Mouse (Mus musculus) spleen, postnatal 4 days (tissue): ENCODE data around the gene Dcun1d1.

Experiments used
- DNase-seq, 2 experiments: peaks; one replicate each; pipeline ENCODE4 v3.0.0; 2022; ENCODE audit warnings: low spot score in 2 of 2

Dcun1d1 gene

DNA sequence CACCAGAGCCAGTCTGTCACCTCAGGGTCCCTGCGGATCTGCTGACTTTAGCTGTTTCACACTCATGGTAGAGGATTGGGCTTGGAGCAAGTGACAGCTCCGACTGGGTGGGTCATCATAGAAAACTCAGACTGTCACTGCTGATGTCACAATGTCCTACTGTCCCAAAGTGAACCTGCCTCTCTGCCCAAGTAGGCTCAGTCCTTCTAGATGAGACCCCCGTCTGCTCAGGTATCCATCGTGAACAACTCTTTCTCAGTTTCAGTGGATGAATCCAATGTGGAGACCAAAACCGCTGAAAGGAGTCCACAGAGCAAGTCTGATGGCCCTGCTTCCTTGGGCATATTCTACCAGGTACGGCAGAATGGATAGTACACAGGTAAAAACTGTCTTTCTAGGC, at the start of gene Dcun1d1:
Gene Dcun1d1 (minus strand): TSS at position 101 of the 400 bp plus-strand sequence.
- no peak for DNase-seq

DNA sequence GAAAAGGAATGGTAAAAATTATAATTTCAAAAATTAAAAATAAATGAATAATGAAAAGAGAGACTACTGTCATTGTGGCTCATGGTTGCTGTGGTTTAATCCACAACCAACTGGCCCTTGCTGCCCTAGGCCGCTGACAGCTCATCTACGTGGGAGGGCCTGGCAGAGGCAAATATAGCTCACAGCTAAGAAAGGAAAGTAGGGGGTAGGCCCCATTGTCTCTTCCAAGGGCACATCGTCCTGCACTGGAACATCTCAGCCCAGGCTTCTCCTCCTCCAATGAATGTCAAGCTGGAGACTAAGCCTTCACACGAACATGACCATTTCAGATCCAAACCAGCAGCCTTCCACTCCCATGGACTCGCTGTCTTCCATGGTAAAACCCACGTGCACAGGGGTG, 49.0 kb upstream of the Dcun1d1 start:
- DNase-seq: no peak

DNA sequence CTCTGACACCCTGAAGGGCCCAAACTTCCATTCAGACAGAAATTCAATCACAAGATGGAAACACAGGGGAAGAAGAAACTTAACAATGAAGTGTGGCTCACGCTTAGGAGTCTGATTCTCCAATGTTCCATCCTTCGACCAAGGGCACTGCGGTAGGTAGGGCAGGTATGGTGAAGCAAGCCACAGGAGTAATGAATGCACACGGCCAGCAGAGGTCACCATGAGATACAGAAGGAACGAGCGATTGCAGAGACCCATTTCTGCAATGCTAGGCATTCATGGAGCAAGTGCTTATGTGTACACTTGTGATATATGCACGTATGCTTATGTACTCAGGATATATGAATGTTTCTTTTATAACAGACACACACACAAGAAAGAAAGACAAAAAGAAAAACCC, 36.3 kb upstream of the Dcun1d1 start:
- peak in 1 of 2 experiments; percentile 33 for DNase-seq

DNA sequence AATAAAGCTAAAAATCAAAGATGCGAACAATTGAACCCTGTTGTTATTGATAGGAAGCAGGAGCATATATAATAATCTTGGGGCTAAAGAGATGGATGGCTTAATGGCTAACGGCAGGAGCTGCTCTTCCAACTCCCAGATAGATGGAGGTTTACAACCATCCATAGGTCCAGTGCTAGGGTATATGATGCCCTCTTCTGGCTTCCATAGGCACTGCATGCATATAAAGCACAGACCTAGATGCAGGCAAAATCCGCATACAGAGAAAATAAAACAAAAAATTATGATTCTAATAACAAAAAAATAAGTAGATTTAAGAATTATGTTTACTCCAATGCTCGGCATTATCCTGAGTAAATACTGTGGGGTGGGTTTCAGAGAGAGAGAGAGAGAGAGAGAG, 35.7 kb upstream of the Dcun1d1 start:
- DNase-seq: peak in 1 of 2 experiments; percentile 31

DNA sequence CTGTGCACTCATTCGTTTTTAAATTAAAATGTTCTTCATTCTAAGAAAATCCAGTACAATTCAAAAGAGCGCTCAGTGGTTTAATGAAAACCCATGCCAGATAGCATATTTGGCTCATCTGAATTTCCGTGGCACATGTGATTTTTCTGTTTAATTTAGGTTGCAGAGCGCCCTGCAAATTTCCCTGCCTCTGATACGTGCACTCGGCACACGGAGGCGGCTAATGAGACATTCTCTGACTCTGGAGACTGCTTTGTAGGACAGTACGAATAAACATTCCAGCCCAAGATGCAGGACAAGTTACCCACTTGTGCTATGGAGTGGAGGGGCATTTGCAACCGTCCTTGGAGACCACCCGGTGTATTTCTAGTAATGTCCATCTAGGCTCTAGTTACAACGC, 33.9 kb upstream of the Dcun1d1 start:
- DNase-seq: no peak

DNA sequence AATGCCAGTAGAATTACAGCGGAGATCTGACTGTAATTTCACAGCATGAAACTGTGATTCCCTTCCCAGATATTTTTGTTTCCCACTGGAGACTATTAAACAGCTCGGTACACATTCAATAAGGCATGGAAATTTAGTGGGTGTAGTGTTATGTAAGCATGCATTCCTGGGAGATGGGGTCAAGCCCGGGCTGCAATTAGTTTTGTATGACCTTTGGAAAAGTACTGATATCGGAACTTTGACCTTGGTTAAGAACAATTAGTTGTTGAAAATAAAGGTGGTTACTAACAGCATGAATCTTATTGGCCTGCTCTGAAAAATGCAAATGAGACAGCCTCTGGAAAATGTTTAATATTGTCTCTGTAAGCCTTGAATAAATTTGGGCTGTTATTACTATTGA, 33.2 kb upstream of the Dcun1d1 start:
- DNase-seq: no peak

DNA sequence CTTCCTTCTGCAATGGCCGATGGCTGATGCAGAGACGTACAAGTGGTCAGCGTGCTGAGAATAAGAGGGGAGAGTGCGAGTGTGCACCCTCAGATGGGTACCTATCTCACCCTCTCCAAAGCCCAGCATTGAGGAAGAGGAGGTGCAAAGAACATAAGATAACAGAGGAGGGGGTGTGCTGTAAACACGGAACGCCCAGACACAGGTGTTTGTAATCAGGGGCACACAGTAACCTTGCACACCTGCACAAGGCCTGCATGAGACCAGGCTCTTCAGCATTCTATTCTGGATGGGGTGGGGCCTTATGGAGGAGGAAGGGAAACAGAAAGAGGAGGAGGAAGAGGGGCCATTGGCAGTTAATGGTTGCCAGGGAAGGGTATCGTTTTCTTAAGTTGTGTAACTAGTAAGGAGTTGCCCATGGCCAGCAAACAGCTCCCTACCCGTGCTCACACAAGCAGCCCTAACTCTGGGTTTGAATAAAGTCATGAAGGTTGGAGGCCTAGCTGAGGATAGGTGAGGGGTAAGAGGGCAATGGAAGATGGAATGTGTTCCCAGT, 30.2 kb upstream of the Dcun1d1 start:
- no peak for DNase-seq

DNA sequence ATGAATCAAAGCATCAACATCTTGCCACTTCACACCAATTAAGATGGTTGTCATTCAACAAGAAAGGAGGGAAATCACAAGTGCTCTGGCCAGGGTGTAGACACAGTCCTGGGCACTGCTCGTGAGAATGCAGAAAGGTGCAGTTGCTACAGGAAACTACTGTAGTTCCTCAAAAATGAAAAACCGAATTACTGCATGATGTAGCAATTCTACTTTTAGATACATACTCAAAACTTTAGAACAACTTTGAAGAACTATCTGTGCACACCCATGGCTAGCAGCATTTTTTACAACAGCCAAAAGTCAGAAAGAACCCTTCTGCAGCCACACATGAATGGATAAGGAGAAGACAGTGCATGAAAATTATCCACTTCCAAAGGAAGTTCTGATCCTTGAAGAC, 29.2 kb upstream of the Dcun1d1 start:
- no peak for DNase-seq

DNA sequence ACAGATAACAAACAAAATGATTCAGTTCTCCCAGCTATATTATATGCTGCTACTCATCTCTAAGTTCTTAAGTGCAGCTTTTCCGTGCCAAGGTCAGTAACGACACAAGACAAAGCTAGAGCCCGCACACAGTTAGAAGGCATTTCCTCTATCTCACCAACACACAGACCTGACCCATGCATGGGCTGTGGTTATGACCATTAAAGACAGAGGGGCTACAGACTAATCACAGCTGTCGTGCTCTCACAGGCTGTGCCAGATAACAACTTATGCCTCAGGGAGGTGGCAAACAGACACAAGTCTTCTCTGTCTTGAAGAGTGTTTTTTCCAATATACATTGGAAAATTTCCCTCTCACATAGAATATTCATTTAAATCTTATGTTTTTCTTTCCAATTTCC, 27.7 kb upstream of the Dcun1d1 start:
- DNase-seq: no peak

DNA sequence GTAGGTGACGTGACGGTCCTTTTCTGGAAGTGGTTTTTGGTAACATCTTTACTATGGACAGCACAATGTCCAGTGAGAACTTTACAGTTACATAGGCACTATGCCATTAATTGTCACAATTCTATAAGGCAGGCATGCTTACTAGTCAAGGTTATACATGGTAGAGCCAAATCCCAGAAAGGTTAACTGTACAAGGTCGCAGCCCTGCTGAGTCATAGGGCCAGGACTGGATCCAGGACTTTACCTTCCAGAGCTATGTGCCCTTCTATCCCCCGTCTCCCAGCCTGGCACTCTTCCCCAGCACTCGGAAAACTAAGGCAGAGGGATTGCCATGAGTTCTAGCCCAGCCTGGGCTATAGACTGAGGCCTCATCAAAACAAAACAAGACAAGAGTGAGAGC, 26.7 kb upstream of the Dcun1d1 start:
- no peak for DNase-seq

DNA sequence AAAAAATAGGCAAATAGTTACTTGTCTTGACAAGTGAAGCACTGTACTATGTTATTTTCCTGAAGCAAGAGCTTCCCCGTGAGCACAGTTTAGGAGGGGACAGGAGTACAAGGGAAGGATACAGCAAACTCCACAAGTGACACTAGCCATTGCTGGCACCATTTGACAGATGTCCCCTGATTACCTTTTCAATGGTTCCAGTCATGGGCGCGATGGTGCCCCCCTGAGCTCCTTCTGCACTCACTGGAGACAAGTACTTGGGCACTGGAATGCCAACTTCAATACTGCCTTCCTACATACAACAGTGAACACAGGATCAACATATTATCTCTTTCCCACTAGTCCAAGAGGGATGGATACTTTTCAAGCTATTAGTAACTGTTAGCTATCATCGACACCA, 26.2 kb upstream of the Dcun1d1 start:
- DNase-seq: no peak

DNA sequence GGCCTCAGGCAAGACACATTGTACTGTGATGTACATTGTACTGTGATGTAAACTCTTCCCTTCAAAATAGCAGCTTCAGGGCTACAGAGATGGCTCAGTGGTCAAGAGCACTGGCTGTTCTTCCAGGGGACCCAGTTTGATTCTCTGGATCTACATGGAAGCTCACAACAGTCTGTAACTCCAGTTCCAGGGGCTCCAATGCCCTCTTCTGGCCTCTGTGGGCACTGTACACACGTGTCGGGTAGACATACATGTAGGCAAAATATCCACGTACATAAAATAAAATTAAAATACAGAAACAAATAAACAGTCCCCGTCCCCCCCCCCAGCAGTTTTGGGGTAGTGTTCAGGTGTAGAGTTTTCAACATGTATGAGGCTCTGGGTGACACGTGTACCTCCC, 25.7 kb upstream of the Dcun1d1 start:
- DNase-seq: no peak

DNA sequence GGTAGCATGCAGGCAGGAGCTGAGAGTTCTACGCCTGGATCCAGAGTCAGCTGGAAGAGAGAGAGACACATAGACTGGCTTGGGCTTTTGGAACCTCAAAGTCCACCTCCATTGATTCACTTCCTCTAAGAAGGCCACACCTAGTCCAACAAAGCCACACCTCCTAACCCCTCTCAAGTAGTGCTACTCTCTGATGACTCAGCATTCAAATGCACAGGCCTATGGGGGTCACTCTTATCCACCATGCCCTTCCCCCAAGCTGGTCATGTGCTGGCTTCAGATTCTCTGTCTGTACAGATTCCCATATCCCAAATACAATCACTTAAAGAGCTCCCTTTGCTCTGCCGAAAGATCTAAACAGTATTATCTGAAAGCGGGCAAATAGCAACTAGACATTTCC, 20.0 kb upstream of the Dcun1d1 start:
- no peak for DNase-seq

DNA sequence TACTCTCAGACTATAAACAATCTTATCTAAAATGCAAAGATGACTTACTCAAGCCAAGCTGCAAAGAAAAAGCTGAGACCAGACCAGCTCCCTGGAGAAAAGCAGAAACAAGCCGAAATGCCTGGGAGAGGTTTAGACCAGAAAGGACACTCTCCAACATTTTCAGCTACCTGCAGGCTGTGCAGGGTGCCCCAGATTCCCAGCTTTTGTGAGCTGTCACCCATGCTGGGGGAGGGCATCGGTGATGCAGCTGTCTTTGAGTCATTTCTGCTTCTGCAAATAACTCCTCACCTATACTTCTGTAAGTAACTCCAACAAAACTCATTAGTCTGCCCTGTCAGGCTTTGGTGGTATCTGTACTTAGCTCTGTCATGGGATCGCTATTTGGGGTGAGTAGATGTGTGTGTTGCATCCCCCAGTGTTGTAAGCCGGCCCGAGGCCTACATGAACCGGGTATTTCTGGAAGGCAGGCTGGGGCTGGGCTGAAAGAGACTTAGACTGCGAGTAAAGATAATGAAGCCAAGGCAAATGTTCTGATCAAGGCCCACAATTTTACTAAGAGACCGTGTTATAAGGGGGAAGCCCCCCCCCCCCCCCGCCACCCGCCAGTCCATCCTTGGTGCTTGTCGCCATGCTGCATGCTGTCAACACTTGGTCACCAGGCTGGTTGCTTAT, 17.8 kb upstream of the Dcun1d1 start:
- DNase-seq: no peak

DNA sequence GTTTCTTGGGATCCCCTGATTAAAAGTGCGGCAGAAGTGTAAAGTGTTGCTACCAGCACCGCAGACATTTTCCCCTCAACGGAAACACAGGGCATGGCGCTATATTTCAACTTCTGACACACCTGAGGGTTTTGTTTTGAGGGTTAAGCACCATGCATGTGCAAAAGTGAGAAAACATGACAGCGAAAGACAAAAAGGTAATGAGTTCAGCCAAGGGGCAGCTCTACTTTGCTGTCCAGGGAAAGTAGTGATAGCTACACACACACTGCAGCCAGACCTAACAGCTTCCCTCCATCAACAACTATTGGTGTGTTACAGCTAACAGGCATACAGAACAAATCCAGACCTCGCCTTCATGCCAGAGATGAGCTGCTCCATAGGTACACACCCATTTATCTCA, 16.6 kb upstream of the Dcun1d1 start:
- no peak for DNase-seq

DNA sequence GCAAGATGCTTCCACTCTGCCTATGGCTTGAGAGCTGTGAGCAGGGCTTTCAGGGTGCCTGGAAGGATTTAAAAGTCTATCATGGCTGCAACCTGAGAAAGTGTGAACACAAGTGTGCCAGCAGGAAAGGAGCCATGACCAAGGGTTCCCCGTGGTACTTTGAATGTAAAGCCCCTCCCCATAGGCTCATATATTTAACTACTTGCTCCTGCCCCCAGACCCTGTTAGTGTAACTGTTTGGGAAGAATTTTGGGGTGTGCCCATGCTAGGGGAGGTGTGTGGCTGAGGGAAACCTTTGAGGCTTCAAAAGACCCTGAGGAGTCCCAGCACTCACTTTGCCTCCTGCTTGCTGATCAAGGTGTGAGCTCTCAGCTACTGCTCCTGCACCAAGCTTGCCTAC, 15.9 kb upstream of the Dcun1d1 start:
- no peak for DNase-seq

DNA sequence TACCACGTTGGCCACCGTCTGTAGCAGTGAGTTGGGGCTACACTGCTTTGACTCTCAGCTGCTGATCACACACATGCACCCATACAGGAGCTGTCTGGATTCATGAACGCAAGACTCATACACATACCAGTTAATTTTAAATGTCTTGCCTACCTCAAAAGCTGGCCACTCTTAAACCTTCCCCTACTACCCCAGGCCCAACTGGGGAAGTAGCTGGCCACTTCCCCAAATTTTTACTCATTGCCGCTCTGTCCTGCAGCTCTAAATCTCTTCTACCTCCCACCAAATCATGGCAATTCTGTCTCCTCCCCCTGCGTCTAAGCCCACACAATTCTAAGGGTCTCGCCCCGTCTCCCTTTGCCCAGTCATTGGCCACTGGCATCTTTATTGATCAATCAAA, 11.0 kb upstream of the Dcun1d1 start:
- no peak for DNase-seq

DNA sequence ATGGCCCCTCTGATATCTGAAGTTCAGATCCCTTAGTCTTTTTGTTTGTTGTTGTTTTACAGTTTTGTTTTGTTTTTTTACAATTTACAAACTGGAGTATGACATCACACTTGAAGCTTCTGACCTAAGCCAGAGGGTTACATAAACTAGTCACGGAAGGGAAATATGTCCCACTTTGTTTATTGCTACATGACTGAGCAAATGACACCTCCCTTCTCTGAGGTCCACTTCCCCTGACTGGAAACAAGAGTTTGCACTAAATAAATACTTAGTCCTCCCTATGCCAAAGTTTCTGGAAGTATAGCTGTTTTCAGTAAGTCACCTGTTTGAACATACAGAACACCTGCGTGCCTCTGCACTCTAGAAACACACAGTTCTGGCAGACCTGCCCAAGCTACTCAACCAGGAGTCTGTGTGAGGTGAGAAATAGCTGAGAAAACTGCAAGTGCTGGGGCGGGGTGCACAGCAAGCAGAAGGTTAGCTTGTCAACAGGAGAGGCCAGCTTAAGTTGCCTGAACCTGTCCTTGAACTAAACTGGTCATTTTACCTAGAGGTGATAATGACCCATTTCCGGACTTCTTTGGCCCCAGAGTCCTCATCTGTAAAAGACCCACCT, 3.4 kb upstream of the Dcun1d1 start:
- no peak for DNase-seq

DNA sequence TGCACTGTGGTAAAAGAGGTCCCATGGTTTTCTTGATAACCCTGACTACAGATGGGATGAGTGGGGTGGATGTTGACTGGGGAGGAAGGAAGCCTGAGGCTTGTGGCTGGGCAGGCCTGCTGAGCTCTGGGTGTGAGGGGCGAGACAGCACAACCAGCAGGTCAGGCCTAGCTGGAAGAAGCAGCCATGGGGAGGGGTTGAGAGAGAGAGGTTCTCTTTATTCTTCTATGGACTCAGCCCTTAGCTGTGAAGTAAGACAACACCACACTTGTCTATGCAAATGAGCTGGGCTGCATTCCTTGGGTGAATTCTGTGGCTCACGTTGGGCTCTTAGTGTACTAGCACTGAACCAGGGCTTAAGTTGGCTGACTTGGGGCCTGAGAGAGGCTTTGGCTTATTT, 2.8 kb upstream of the Dcun1d1 start:
- DNase-seq: no peak

DNA sequence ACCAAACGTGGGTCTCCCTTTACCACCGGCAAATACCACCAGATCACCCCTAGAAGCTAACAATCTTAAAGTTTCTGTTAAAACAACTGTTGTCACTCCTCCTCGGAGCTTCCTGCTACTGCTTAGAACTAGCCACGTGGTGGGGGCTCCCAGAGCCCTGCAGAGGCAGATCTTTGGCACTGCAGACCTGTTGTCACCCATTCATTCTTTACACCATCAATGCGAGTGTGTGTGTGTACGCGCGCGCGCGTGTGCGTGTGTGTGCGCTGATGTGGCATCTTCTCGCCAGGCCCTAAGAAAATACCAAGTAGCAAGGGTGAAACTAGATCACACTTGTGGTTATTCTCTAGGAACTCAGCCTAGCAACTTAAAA, 3.9 kb downstream of the Dcun1d1 start:
- DNase-seq: peak; percentile 48 to 72

DNA sequence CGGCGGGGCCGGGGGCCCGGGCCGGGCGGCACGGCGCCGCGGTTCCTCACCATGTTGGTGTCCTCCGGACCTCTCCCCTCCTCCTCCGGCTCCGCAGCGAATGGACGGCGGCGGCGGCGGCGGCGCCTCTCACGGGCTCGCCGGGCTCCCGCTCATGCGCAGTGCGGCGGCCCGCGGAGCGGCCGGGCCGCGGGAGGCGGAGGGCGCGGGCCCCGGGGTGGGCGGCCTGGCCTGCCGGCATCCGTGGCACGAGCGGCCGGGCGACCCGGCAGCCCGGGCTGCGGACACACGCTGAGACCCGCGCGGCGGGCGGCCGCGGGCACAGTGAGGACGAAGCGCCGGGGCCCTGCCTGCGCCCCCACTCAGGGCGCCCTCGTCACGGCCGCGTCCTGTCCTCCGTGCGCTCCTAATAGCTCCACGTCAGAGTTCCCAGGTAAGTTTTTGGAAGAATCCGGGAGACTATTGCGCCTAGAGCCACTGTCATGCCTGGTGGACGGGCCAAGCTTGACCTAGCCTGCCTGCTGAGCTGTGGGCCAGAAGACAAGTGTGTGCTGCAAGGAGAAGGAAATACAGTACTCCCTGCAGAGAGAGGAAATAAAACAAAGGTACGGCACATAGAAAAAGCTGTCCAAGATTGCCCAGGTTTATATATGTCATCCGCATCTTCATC, 4.4 kb downstream of the Dcun1d1 start:
- DNase-seq: peak; percentile 80 to 92

DNA sequence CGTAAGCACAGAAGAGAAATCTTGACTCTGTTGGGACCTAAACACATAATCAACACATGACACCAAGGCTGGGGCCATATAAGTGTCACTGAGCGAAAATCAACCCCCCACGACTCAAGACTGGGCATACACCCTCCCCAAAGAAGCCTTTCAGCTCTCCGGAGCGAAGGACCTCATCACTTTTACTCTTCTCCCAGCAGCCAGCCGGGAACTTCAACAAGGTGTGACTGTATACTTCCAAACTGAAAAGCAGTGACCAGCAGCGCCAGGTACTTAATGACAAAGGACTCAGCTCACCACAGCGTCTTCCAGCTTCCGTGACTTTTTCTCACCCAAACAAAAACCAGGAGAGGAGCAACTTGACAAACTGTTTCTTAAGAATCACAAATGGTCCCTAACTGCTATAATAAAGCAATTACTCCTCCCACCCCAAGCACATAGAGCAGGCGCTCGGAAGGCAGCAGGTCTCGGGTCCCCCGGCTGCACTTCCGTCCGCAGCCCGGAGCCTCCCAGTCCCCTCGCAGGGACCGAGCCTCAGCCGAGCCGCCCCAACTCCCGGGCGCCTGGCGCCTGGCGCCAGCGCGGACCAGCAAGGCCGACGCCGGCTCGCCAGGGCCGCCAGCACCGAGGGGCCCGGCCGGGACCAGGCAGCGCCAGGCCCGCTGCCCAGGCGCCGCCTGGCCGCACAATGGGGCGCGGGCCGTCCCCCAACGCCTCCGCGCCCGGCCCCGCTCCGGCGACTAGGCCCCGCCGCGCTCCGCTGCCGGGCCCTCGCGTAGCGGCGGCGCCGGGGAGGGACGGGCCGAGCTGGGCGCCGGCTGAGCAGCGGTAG, 5.1 kb downstream of the Dcun1d1 start:
- peak; percentile 69 to 84 for DNase-seq
